Mouse (Mus musculus) erythroid progenitor cell, adult 5-6 weeks (primary cell): ENCODE measurements around the gene Tppp3. TPM values are rescaled to one million over a fixed set of nuclear protein-coding genes. Genes with fewer than 3 reads are reported as not detected.
A peak's percentile ranks its signal among the peaks of the same experiment; 100 is the strongest.

Source experiments
- ATAC-seq: replicated peaks from 2 replicates; pipeline ENCODE4 v1.8.0; 2016; ENCODE audit warnings: moderate number of reproducible peaks, mild to moderate bottlenecking, moderate TSS enrichment, inconsistent platforms; ENCODE audit not compliant: poor library complexity, low FRiP score, severe bottlenecking
- total RNA-seq, 2 experiments: library from RNA; stranded (forward) in 1 of 2; stranded (reverse) in 1 of 2; fragments of 150-400 nt in 1 of 2; fragments of 186-747, 209-891 nt in 1 of 2; gene quantifications; 2 replicates each; pipeline versions ENCODE4 v1.2.3 to v1.2.4; 2015 to 2017; ENCODE audit warnings: low replicate concordance in 2 of 2

Tppp3 gene
- total RNA-seq, 2 experiments from 2014 or later, result not detected

DNA sequence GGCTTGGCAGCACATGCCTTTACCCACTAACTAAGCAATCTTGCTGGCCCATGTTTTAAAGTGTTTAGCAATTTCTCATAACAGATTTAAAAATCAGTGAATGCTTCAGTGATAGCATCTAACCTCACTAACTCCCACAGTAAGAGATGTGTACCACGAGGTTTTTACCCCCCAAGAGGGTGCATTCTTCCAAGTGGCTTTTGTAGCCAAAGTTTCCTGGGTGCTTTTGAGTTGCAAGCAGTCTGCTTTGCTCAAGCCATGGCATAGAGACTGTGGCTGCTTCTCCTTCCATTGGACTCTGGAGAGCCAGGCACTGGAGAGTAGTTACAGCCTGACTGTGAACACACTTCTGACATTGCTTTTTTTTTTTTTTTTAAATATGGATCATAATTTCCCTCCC lies 18.0 kb upstream of the Tppp3 start:
- ATAC-seq, result no peak

DNA sequence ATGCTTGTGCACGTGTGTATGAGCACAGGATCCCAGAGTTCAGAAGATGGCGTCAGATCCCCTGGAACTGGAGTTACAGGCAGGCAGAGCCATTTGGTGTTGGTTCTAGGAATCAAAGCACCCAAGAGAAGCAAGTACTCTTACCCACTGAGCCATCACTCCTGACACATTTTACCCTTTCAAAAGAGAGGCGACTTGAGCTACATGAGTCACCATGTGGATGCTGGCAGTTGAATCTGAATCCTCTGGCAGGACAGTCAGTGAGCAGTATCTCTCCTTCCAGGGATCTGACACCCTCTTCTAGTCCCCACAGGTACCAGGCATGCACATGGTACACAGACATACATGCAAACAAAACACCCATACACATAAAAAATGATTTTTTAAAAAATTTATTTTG lies 16.8 kb upstream of the Tppp3 start:
- no peak for ATAC-seq

DNA sequence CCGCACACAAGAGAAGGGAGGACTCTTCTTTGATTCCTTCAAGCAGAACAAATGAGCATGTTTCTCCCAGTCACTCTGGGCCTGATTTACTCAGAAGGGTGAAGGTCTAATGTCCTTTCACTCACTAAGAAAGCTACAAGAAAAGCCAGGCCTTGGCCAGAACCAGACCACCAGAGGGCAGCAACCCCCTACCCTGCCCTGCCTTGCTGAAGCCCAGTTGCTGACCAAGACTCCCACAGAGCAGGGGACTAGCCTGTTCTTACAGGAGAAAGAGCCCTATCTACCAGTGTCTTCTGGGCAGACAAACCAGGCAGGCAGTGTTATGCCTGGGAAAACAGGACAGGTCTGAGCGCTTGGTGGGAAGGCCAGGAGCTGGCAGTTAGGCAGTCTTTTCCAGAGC lies 13.1 kb upstream of the Tppp3 start:
- ATAC-seq, result 0 out of 2 replicates have a peak, but pooled peaks have one; percentile 16

DNA sequence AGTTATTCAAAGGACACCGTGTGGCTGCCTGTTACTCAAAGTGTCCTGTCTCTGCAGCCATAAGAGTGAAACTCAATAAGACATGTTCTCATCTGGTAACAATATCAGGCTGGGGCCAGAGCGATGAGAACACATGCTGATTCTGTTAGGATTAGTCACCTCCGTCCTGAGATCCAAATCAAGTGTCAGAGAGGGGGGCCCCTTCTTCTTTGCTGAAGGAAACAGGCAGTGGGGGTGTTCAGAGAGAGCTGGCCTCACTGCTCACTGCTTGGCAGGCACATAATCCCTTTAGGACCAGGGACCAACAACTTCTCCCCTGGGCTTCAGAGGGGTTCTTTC lies 12.7 kb upstream of the Tppp3 start:
- no peak for ATAC-seq

DNA sequence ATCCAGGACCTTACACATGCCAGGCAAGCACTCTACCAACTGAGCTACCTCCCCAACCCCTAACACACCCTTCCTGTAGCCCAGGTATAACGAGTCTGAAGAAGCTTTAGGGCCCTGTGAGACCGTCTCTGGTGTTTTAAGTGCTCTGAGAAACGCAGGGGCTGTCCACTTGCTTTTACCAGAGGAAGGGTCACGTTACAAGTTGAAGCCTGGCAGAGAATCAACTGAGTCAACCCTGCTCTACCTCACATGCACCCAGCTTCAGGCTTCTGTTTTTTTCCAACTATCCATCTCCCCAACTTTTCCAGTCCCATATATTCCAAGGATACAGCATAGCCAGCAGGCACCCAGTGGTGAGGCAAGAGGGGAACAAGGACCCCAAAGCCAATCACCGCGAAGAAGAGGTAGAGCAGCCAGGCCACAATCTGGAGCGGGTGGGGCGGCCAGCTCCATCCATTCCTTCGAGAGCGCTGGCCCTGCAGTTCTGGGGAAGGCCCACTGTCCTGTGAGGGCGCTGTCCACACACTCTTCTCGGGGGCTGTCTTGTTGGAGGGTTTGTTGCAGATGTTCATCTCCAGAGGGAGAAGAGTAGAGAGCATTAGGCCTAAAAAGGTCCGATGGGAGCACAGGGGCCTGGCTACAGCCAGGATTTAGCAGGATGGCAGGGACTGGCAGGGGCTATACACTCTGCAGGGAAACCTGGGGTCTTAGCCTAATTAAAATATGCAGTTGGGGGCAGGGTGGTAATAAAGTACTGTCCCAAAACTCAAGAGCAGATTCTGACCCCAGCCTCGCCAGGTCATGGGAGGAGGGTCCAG lies 12.1 kb upstream of the Tppp3 start:
- ATAC-seq, result no peak

DNA sequence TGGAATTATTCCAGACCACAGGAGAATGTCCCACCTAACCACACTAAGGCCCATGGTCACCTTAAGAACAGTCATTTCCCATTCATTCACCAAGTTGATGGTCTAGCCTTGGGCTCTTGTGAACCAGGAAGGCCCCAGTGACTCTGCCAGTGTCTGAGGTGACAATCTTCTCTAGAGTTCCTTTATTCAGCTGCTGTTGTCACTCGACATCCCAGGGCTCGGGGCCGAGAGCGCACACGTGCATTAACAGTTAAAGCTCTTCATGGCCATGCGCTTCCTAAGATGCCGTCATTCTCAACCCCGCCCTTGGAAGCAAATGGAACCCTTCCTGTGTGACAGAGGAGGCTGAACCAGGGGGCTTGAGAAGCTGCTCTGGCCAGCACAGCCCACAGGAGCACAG lies 10.8 kb upstream of the Tppp3 start:
- ATAC-seq, result no peak

DNA sequence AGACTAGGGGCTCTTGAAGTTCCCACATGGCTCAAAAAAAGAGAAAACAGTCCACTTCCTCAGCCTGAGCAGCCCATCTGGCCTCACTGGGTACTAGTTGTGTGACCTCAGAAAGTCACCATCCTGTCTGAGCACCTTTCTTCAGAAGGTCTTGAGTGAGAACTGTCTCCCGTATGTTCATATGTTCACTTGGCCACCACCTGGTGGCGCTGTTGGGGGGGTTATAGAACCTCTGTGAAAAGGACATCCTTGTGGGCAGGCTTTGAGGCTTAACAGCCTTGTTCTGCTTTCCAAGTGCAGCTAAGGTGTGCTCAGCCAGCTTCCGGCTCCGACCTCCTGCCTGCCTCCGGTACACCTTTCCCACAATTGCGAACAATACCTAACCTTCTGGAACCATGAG lies 10.1 kb upstream of the Tppp3 start:
- ATAC-seq, result no peak

DNA sequence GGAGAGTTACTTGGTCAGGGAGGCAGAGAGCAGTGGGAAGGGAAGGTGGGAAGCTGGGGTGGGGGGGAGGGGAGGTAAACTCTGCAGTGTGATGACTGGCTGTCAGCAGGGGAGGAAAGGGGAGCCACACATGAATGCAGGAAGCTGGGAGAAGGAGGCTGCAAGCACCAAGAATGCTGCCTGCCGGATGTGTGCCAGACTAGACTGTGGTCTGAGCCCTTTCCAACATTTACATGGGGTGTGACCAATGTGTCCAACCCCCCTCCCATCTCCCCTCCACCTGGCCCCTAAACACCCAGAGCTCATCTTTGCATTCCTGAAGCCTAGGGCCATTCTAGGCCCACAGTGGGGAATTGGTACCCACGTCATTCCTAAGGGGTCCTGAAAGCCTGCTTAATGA lies 9.7 kb upstream of the Tppp3 start:
- no peak for ATAC-seq

DNA sequence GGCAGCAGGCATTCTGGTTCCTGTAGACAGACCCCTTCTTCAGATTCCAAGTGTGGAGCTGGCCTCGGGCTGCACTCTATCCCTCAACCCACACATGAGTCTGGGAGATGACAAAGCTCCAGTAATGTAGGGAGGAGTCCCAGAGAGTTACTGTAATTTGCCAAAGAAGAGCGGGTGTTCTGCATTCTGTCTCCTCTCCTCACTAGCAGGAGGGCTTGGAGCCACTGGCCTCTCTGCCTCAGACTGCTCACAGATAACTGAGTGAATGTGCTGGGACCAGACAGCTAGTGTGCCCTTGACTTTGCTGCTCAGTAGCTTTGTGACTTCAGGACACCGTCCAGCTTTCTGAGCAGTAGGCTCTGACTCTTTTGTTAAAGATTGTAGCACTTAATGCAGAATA lies 6.5 kb upstream of the Tppp3 start:
- ATAC-seq, result no peak

DNA sequence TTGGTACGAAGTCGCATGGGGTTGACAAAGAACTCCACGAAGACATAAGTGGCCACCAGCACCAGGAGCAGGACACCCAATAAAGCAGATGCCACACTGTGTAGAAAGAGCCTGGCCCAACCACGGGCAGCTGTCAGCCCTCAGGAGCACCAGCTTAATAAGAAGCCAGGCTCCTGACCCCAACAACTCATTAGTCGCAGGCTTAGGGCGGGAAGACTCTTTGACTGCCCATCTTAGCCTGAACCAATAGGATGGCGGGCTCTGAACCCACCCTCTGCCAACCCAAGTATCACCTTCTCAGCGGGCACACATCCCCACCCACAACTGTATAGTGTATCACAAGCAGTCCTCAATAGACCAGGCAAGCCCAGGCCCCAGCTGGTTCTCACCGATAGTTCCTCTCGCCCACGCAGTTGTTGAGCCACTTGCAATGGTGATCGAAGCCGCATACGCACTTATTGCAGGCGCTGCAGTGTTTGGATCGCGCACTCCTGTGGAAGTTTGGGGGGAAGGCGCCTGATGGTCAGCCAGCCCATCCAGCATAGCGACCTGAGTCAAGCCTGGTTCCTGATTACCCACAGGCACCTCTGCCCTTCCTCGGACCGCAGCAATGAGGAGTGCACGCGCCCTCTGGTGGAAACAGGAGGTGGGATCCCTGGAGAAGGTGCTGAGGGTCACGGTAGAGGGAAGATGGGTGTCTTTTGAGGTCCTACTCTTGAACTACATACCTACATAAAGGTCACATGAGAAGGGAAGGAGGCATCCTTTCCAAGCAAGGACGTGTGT lies 5.5 kb upstream of the Tppp3 start:
- peak; percentile 64; the same call in 1 of the 2 replicates for ATAC-seq

DNA sequence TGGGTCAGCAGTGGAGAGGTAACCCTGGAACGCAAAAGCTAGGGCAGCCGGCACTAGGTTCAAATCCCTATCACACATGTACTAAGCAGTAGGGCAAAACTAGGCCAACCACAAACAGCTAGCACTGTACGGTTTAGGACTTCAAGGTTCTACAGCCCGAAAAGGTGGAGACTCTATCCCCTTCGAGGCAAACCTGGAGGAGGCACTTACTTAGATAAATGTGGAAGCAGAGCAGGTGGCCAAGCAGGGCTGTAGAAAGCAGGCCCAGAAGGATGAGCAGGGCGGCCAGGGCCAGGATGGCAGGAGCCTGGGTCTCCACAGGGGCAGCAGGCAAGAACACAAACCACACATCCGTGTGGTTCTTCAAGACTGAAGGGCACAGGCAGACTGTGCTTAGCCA lies 4.8 kb upstream of the Tppp3 start:
- no peak for ATAC-seq

DNA sequence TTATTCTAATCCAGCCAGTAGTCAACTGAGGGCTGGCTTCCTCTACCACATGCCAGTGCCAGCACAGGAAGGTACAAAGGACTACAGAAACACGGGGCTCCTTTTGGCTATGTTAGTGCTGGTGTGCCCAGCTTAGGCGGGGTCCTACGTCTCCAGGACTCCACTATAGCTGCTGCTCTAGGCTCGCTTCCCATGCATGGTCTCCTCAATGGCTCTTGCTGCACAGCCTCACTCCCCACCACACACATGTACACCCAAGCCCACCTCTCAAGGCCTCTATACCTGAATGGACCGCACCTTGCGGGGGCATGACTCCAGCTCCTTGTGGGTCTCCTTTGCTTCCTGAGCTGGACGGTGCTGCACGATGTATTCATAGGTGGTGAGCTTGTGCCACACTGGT lies 4.4 kb upstream of the Tppp3 start:
- ATAC-seq, result no peak

DNA sequence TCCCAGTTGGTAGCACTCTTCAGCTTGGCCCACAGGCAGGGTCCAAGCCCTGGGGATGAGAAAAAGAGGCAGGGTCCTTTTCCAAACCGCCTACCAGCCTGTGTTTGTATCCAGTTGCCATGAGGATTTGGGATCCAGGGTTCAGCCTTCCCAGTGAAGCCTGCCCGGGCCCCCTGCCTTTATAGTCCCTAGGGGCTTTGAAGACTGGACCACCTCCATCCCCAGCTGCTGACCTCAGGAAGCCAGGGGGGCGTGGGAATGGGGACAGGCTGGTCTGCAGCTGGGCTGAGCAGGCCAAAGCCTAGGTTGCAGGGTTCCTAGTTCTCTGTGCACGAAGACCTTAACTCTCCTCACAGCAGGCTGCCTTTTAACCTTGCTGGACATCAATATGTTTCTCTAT lies 3.9 kb upstream of the Tppp3 start:
- ATAC-seq, result no peak

DNA sequence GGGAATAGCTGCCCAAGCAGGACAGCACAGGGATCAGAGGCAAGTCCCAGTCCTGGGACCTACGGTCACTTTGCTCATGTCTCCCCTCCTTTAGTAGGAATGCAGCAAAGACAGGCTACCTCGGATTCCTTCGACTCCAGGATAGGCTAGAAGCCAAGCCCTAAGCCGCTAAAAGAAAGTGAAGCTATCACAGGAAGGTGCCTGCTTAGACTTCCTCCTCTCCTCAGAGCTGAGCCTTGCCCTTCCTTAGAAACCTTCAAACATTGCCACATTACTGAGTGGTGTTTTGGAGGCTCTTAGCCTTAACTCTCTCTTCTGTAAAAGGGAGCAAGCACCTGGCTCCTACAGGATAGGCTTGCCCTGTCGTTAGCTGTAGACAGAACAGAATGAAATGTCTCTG lies 3.4 kb upstream of the Tppp3 start:
- no peak for ATAC-seq

DNA sequence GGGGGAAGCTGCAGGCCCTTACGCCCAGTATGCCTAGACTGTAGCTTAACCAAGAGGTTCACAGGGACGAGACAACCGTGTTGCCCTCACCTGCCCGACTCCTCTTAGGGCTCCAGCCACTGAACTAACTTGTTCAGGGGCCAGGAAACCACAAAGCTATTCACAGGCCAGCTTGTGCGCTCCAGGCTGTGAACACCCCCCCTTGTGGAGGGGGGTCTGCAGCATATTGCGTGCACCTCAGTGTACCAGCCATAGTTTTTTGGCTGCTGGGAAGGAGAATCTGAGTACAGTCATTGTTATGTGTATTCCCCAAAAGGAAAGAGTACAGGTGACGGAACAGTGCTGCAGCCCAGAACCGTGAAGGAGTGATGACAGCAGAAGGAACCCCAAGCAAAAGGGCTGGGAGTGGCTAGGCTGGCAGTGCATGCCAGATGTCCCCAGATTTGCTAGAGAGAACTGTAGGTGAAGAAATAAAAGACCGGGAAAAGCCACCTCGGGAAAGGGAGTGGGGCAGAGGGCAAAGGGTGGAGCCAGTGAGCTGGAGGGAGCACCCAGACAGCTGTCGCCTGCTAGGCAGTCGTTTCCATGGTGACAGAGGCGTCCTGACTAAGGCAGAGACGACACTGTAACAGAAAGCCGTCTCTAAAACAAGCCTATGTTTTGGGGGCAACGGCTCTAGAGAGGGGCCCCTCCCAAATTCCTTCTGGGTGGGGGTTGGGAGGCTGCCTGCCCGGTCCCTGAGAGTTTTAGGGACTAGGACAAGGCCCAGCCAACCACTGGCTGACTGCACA lies 2.7 kb upstream of the Tppp3 start:
- no peak for ATAC-seq

DNA sequence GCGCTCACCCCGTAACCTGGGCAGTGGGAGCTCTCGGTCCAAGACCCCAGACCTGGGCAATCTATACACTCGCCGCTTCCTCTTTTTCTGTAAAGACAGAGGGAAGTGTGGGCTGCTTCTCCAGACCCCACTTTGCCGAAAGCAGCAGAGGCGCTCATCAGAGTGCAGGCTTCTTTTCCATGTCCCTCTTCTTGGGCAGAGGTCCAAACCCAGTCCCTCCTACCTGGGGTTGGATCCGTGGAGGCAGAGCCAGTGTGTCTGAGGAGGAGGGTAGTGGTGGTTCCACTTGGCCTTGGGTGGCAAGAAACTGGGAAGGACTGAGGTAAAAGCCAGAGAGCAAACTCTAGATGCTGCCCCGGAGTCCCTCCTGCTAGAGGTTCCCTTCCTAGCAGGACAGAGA lies 1.7 kb upstream of the Tppp3 start:
- ATAC-seq, result no peak

DNA sequence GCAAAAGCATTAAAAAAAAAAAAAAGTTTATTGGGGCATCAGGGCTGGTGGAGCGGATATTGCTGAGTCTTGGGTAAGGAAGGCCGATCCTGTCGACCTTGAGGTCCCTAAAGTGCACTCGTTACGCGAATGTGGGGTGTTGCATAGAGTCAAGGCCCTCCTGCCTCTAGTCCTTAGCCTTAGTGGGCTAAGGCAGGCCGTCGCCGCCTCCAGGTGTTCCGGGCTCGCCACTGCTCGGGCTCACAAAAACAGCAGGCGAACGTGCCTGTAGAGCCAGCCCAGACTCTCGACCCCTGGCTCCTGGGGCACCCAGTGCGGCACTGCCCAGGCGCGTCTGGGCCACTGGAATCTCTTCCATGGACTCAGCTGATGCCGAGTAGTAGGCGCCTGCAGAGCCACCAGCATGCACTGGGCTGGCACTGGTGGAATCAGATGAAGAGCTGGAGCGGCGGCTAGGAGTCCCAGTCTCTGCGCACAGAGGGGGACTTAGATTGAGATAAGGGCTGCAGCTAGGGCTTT lies 1.1 kb upstream of the Tppp3 start:
- no peak for ATAC-seq

DNA sequence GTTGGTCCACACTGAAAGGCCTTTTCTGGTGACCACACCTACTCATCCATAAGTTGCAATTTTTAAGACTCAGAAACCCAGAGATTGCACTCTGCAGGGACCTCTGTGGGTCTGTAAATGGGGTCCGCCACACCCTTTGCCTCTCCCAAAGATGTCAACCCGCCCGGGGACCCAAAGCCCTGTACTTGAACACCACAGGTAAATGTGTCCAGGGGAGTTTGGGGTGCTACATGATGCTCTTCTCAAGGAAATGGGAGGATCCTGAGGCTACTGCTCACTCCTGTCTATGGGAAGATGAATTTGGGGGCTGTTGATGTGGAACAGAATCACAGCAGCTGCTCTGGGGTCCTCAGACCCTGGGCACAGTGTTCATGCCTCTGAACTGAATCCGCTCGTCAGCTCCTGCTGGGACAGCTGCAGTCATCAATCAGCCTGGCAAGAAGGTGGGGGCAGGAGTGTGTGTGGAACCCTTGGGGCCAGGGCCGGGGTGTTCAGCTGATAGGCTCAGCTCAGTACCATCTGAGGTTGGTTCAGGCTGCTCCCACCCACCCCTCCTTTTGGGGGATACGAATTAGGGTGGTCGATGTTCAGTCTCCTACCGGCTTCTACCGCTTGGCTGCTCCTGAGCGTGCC lies 529 bp downstream of the Tppp3 start:
- peak; percentile 18 for ATAC-seq

DNA sequence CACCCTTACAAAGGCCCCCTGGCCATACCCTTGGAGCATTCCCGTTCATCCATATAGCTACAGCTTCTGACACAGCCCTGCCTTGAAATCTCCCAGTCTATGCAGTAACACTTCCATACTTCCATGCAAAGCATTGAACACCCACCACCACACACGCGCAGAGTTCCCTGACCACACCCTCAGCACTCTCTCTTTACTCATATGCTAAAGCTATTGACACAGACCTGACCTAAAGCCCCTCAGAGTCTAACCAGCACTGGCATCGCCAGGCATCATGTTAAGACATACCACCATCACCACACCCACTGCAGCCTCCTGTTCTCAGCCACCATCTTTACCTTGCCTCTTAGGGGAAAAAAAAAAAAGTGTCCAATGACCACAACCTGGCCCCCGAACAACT lies 1.1 kb downstream of the Tppp3 start:
- ATAC-seq, result no peak

DNA sequence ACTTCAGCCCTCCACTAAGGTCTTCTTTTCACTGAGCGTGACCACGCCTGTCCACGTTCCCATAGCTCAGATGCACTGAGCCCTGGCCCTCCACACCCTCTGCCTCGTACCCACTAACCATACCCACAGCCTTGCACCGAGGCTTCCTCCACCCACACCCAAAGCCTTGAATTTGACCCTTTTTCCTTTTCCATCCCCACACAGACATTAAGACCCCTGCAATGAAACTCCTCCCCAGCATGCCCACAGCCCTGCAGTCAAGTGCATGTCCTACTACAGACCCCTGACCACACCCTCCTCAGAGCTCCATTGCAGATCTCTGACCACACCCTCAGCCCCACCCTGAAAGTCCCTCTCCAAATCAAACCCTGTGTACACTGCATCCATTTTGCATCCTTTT lies 1.5 kb downstream of the Tppp3 start:
- ATAC-seq, result no peak
